Mouse (Mus musculus) spleen, postnatal 0 days (tissue): ENCODE results near the gene St3gal4. TPM values are rescaled to one million over a fixed set of nuclear protein-coding genes. Genes with fewer than 3 reads are reported as not detected.

Experiments used
- polyA plus RNA-seq: library from polyadenylated mRNA; unstranded; fragments of >200 nt; fragmentation: Nextera tagmentation; extraction: Ambion mirVana; gene quantifications from 2 replicates; pipeline ENCODE4 v1.2.1, GENCODE M21; 2015

The St3gal4 gene
- 29.7 and 34.6 TPM in 2 replicates for polyA plus RNA-seq

DNA sequence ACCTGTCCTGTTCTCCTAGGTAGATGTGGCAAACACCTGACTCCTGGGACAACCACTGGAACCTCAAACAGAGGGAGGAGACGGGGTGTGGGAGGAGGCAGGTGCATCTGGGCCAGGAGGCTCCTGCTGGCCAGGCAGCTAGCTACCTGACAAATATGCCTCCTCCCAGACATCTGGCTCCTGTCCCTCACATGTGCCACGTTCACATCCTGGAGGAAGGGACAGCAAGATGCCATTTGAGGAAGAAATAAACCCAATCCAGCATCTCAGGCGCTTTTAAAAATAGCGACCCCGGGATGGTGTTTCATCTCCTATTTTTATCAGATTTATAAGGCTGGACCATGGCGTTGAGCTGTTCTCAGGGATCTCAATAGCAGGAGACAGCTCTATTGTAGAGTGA lies at the start of gene St3gal4:
Gene St3gal4, minus strand, starts transcription at position 101 of the 400 bp plus-strand sequence.

Other genes with a start within 250 kb of the St3gal4 start
- gene Dcps, start 56.8 kb upstream of the St3gal4 start, polyA plus RNA-seq = 40.4 and 43.6 TPM in 2 replicates
- 71.5 and 72.8 TPM in 2 replicates for gene Srpr, start 80.9 kb upstream of the St3gal4 start, polyA plus RNA-seq
- gene Tirap, start 81.0 kb upstream of the St3gal4 start, polyA plus RNA-seq = 6.0 and 7.4 TPM in 2 replicates
- 22.6 and 24.3 TPM in 2 replicates for gene Foxred1, start 91.8 kb upstream of the St3gal4 start, polyA plus RNA-seq
- 12.9 and 15.2 TPM in 2 replicates for gene Fam118b, start 148.5 kb upstream of the St3gal4 start, polyA plus RNA-seq
- 16.6 and 17.7 TPM in 2 replicates for gene Rpusd4, start 148.6 kb upstream of the St3gal4 start, polyA plus RNA-seq